Mouse (Mus musculus): ENCODE results near the gene Zbtb2. TPM values are rescaled to one million over a fixed set of nuclear protein-coding genes. Genes with fewer than 3 reads are reported as not detected.

Zbtb2 gene
- total RNA-seq, 4 experiments from 2014 or later, result 5.4 to 6.9 (median 5.7) TPM

GRCm38 (mm10) chr10:4334039-4334683, 53.7 kb downstream of the Zbtb2 start:
- DNase-seq (ENCODE audit: low spot score), result peak; percentile 90

DNA sequence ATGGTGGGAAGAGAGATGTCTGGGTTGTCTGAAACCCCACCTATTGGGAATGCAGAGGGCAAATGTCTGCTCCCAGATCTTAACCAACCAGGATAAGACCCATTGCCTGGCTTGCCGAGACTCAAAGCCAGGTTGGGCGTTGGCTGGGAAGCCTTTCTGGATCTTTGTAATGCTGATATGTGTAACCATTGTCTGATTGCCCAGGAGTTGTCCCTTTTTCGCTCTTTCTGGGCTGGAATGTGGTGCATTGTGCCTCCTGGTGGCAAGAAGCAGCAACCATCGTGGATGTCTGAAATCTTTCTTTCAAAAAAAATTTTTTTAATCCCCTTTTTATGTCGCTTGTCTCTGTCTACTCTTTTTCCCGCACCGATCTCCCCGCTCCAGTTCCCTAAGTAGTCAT, 54.6 kb downstream of the Zbtb2 start:
- DNase-seq (ENCODE audit: low spot score), result peak; percentile 68

- DNase-seq (ENCODE audit: low spot score), result no peak
Measured at GRCm38 (mm10) chr10:4332228-4332979, 55.5 kb downstream of the Zbtb2 start.

- no peak for DNase-seq (ENCODE audit: low spot score)
Measured at GRCm38 (mm10) chr10:4327716-4328115, 60.2 kb downstream of the Zbtb2 start.

DNA sequence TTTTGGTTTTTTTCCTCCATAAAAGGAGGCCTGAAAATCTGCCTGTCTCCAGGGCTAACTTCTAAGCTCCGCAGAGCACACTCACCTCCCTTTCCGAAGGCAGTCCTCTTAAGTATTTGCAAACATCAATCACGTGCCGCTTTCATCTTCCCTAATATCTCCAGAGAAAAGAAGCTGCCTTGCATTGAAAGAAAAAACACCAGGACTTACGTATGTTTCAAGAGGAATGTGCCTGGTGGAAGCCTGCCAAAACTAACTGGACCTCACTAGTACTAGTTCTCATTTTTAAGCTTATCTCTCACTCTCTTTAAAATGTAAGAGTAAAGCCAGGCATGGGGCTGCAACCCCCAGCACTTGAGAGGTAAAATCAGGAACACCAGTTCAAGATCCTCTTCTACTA, 62.3 kb downstream of the Zbtb2 start:
- no peak for DNase-seq (ENCODE audit: low spot score)

DNA sequence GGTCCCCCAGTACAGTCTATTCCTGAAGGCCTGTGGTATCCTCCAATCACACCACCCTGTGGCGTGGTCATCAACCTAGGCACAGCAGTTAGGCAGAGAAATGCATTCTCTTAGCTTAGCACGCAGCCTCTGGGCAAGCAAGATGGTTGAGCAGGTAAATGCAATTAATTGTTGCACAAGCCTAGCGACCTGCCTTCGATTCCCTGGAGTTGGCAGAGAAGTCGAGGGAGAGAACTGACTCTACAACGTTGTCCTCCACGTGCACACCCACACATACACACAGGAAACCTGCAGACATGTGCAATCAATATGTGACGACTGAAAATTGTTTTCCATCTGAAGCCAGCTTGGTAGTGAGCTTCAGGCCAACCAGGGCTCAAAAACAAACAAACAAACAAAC, 64.0 kb downstream of the Zbtb2 start:
- DNase-seq (ENCODE audit: low spot score), result no peak

Other genes starting within 250 kb of the Zbtb2 start
- gene Akap12, start 121.7 kb downstream of the Zbtb2 start, total RNA-seq (2022), result 10 to 100 TPM; 18.1 to 24.4 (median 23.3) TPM
- gene Rmnd1, start 44.3 kb upstream of the Zbtb2 start, total RNA-seq (2022), result 10 to 100 TPM; 62.1 to 76.7 (median 69.4) TPM
- 10 to 100 TPM in 1 of 4 experiments, 1 to 10 TPM in 3; 7.8 to 11.7 (median 9.1) TPM for gene Armt1, start 44.4 kb upstream of the Zbtb2 start, total RNA-seq (2022)
- under 1 TPM; 0.16 to 0.34 (median 0.23) TPM for gene Ccdc170, start 94.4 kb upstream of the Zbtb2 start, total RNA-seq (2022)
- gene Esr1, start 223.5 kb upstream of the Zbtb2 start, total RNA-seq (2022), result 1 to 10 TPM in 3 of 4 experiments, under 1 TPM in 1; 0.90 to 1.1 (median 1.0) TPM